Mouse (Mus musculus) liver, embryonic 15.5 days (tissue): ENCODE data around the gene Hist1h4f. TPM values are rescaled to one million over a fixed set of nuclear protein-coding genes. Genes with fewer than 3 reads are reported as not detected.

Experiments used
- ATAC-seq: fragments of 200-750 bp; cut with Nextera tagmentation; 2 replicates; pipeline ENCODE4 v1.8.0; 2017; ENCODE audit warnings: moderate number of reproducible peaks, mild to moderate bottlenecking, moderate library complexity; ENCODE audit not compliant: insufficient read depth
- H3K27ac ChIP-seq: fragments of 300-500 bp; sonication (generic); replicated peaks from 2 replicates; pipeline ENCODE4 v1.5.1; 2015; ENCODE audit warnings: mild to moderate bottlenecking, inconsistent platforms
- H3K27me3 ChIP-seq: fragments of 300-500 bp; sonication (generic); 2 replicates; pipeline ENCODE4 v1.6.1; 2015; ENCODE audit warnings: mild to moderate bottlenecking, inconsistent platforms
- H3K36me3 ChIP-seq: fragments of 300-500 bp; sonication (generic); replicated peaks from 2 replicates; pipeline ENCODE4 v1.6.1; 2015; ENCODE audit warnings: moderate library complexity, mild to moderate bottlenecking, inconsistent platforms
- H3K4me1 ChIP-seq: fragments of 300-500 bp; sonication (generic); replicated peaks from 2 replicates; pipeline ENCODE4 v1.6.1; 2015; ENCODE audit warnings: inconsistent platforms
- H3K4me2 ChIP-seq: fragments of 300-500 bp; sonication (generic); 2 replicates; pipeline ENCODE4 v1.6.1; 2015; ENCODE audit warnings: moderate library complexity, mild to moderate bottlenecking, inconsistent platforms
- H3K4me3 ChIP-seq: fragments of 300-500 bp; sonication (generic); replicated peaks from 2 replicates; pipeline ENCODE4 v1.5.1; 2015; ENCODE audit warnings: mild to moderate bottlenecking, inconsistent platforms
- H3K9ac ChIP-seq: fragments of 300-500 bp; sonication (generic); 2 replicates; pipeline ENCODE4 v1.6.1; 2015; ENCODE audit warnings: moderate library complexity, mild to moderate bottlenecking, inconsistent platforms
- H3K9me3 ChIP-seq: fragments of 300-500 bp; sonication (generic); replicated peaks from 2 replicates; pipeline ENCODE4 v1.6.1; 2016; ENCODE audit warnings: inconsistent platforms
- WGBS: fragments of 180-500 bp; shearing (Covaris S2); methylation state at CpG from one replicate; pipeline ENCODE4 v1.1.7; 2015; ENCODE audit warnings: mixed read lengths; ENCODE audit not compliant: insufficient replicate concordance; 5-methylcytosine and 5-hydroxymethylcytosine counted together
- polyA plus RNA-seq: library from polyadenylated mRNA; unstranded; fragments of >200 nt; fragmentation: Nextera tagmentation; extraction: Ambion mirVana; gene quantifications from 2 replicates; pipeline ENCODE4 v1.2.1, GENCODE M21; 2015

Hist1h4f gene
- polyA plus RNA-seq, 1 experiment from 2014 or later, result 1.4 TPM

GRCm38 (mm10) chr13:23529480-23530165 is 21.8 kb downstream of the Hist1h4f start:
- H3K4me2 ChIP-seq, result peak overlapping the region; percentile 78
- H3K36me3 ChIP-seq, result no peaks in the 10 kb centered on the region
- WGBS, result 21% methylated on average over 2 of the region's 2 CpGs
- no peak for ATAC-seq
- no peaks in the 10 kb centered on the region for H3K27me3 ChIP-seq
- H3K4me1 ChIP-seq, result peaks cover 44% of the 10 kb centered on the region
- no peaks in the 10 kb centered on the region for H3K9me3 ChIP-seq
- peak overlapping the region; percentile 66 for H3K4me3 ChIP-seq
- H3K9ac ChIP-seq, result peak overlapping the region; percentile 75
- peak overlapping the region; percentile 98 for H3K27ac ChIP-seq

- no peak for ATAC-seq
- Histone ChIP-seq H3K36me3 (no peaks in the 10 kb centered on the region), H3K4me2 (no peak overlapping the region), H3K4me1 (peaks cover 45% of the 10 kb centered on the region), H3K9ac (no peak overlapping the region), H3K4me3 (no peak overlapping the region), H3K27ac (peak overlapping the region; percentile 29; the same call in 1 of the 2 replicates), H3K27me3 (no peaks in the 10 kb centered on the region), H3K9me3 (no peaks in the 10 kb centered on the region)
- WGBS, result 80% methylated on average over 5 of the region's 5 CpGs
These were observed 22.4 kb downstream of the Hist1h4f start for GRCm38 (mm10) chr13:23529005-23529404.

- H3K9me3 ChIP-seq, result no peaks in the 10 kb centered on the region
- H3K4me3 ChIP-seq, result peak overlapping the region; percentile 45
- WGBS, result under 1% methylated on average over 17 of the region's 17 CpGs
- no peak for ATAC-seq
- peak overlapping the region; percentile 65 for H3K4me2 ChIP-seq
- no peaks in the 10 kb centered on the region for H3K36me3 ChIP-seq
- no peaks in the 10 kb centered on the region for H3K27me3 ChIP-seq
- peak overlapping the region; percentile 32; the same call in 1 of the 2 replicates for H3K9ac ChIP-seq
- no peak overlapping the region for H3K27ac ChIP-seq
- H3K4me1 ChIP-seq, result peaks cover 40% of the 10 kb centered on the region
These were observed 25.1 kb downstream of the Hist1h4f start for GRCm38 (mm10) chr13:23526312-23526711.

GRCm38 (mm10) chr13:23525901-23526300 is 25.5 kb downstream of the Hist1h4f start:
- Histone ChIP-seq H3K4me1 (peaks cover 44% of the 10 kb centered on the region), H3K4me2 (peak overlapping the region; percentile 65), H3K36me3 (no peaks in the 10 kb centered on the region), H3K9ac (peak overlapping the region; percentile 26; the same call in 1 of the 2 replicates), H3K27me3 (no peaks in the 10 kb centered on the region), H3K9me3 (no peaks in the 10 kb centered on the region), H3K4me3 (peak overlapping the region; percentile 45), H3K27ac (0 out of 2 replicates have a peak overlapping the region, but pooled peaks have one; percentile 25)
- ATAC-seq, result no peak
- 2% methylated on average over 10 of the region's 10 CpGs for WGBS

- no peaks in the 10 kb centered on the region for H3K9me3 ChIP-seq
- ATAC-seq, result 0 out of 2 replicates have a peak, but pooled peaks have one; percentile 13
- H3K36me3 ChIP-seq, result no peaks in the 10 kb centered on the region
- 0 out of 2 replicates have a peak overlapping the region, but pooled peaks have one; percentile 5 for H3K9ac ChIP-seq
- no peak overlapping the region for H3K27ac ChIP-seq
- no peaks in the 10 kb centered on the region for H3K27me3 ChIP-seq
- 11% methylated on average over 5 of the region's 5 CpGs for WGBS
- H3K4me1 ChIP-seq, result peaks cover 56% of the 10 kb centered on the region
- no peak overlapping the region for H3K4me3 ChIP-seq
- H3K4me2 ChIP-seq, result peak overlapping the region; percentile 18; the same call in 1 of the 2 replicates
These were observed 26.8 kb downstream of the Hist1h4f start for GRCm38 (mm10) chr13:23524654-23525053.

- no peaks in the 10 kb centered on the region for H3K9me3 ChIP-seq
- no peak overlapping the region for H3K27ac ChIP-seq
- no peaks in the 10 kb centered on the region for H3K27me3 ChIP-seq
- 31% methylated on average over 5 of the region's 5 CpGs for WGBS
- no peak overlapping the region for H3K4me3 ChIP-seq
- no peak overlapping the region for H3K9ac ChIP-seq
- peaks cover 56% of the 10 kb centered on the region for H3K4me1 ChIP-seq
- no peak for ATAC-seq
- H3K36me3 ChIP-seq, result no peaks in the 10 kb centered on the region
- H3K4me2 ChIP-seq, result no peak overlapping the region
These were observed 27.5 kb downstream of the Hist1h4f start for GRCm38 (mm10) chr13:23523976-23524375.

- Histone ChIP-seq H3K36me3 (no peaks in the 10 kb centered on the region), H3K27ac (no peak overlapping the region), H3K4me3 (peak overlapping the region; percentile 13), H3K9me3 (no peaks in the 10 kb centered on the region), H3K27me3 (no peaks in the 10 kb centered on the region), H3K4me1 (peaks cover 50% of the 10 kb centered on the region), H3K9ac (no peak overlapping the region), H3K4me2 (peak overlapping the region; percentile 50)
- peak; percentile 32; the same call in 1 of the 2 replicates for ATAC-seq
- WGBS, result under 1% methylated on average over 14 of the region's 14 CpGs
These were observed 29.7 kb downstream of the Hist1h4f start for GRCm38 (mm10) chr13:23521703-23522102.

GRCm38 (mm10) chr13:23519416-23519815 is 32.0 kb downstream of the Hist1h4f start:
- H3K4me3 ChIP-seq, result peak overlapping the region; percentile 62
- H3K27me3 ChIP-seq, result no peaks in the 10 kb centered on the region
- H3K36me3 ChIP-seq, result no peaks in the 10 kb centered on the region
- H3K27ac ChIP-seq, result peak overlapping the region; percentile 75
- no peaks in the 10 kb centered on the region for H3K9me3 ChIP-seq
- H3K4me1 ChIP-seq, result peaks cover 42% of the 10 kb centered on the region
- no peak overlapping the region for H3K9ac ChIP-seq
- under 1% methylated on average over 10 of the region's 10 CpGs for WGBS
- H3K4me2 ChIP-seq, result peak overlapping the region; percentile 89
- ATAC-seq, result peak; percentile 45

GRCm38 (mm10) chr13:23518885-23519284 is 32.6 kb downstream of the Hist1h4f start:
- H3K4me1 ChIP-seq, result peaks cover 39% of the 10 kb centered on the region
- 1% methylated on average over 6 of the region's 6 CpGs for WGBS
- no peaks in the 10 kb centered on the region for H3K36me3 ChIP-seq
- H3K4me2 ChIP-seq, result peak overlapping the region; percentile 89
- no peaks in the 10 kb centered on the region for H3K27me3 ChIP-seq
- peak overlapping the region; percentile 75 for H3K27ac ChIP-seq
- peak; percentile 62 for ATAC-seq
- no peak overlapping the region for H3K9ac ChIP-seq
- no peaks in the 10 kb centered on the region for H3K9me3 ChIP-seq
- H3K4me3 ChIP-seq, result peak overlapping the region; percentile 62

GRCm38 (mm10) chr13:23518295-23518603 is 33.2 kb downstream of the Hist1h4f start:
- Histone ChIP-seq H3K27ac (peak overlapping the region; percentile 84), H3K9me3 (no peaks in the 10 kb centered on the region)
- under 1% methylated on average over 6 of the region's 6 CpGs for WGBS

GRCm38 (mm10) chr13:23517603-23518294 is 33.7 kb downstream of the Hist1h4f start:
- Histone ChIP-seq H3K4me2 (peak overlapping the region; percentile 89), H3K27ac (peak overlapping the region; percentile 84), H3K27me3 (no peaks in the 10 kb centered on the region), H3K9me3 (no peaks in the 10 kb centered on the region), H3K4me3 (peak overlapping the region; percentile 62), H3K9ac (peak overlapping the region; percentile 63), H3K4me1 (peaks cover 38% of the 10 kb centered on the region), H3K36me3 (no peaks in the 10 kb centered on the region)
- WGBS, result under 1% methylated on average over 27 of the region's 27 CpGs
- peak; percentile 81 for ATAC-seq

More at GRCm38 (mm10) chr13:23518295-23518603, 33.2 kb downstream of the Hist1h4f start:
- Histone ChIP-seq H3K4me2 (peak overlapping the region; percentile 89), H3K4me1 (peaks cover 38% of the 10 kb centered on the region), H3K36me3 (no peaks in the 10 kb centered on the region), H3K9ac (peak overlapping the region; percentile 49), H3K27me3 (no peaks in the 10 kb centered on the region), H3K4me3 (peak overlapping the region; percentile 62)
- ATAC-seq, result no peak
